Mouse (Mus musculus): ENCODE results near the gene Ppp1ca.

Gene Ppp1ca

GRCm38 (mm10) chr19:4183689-4184088 lies 8.2 kb upstream of the Ppp1ca start:
- DNase-seq (ENCODE audit: extremely low read depth, low read depth, low spot score), result no peak

GRCm38 (mm10) chr19:4184976-4185975 lies 6.6 kb upstream of the Ppp1ca start:
- DNase-seq (ENCODE audit: extremely low read depth, low read depth, low spot score), result no peak

GRCm38 (mm10) chr19:4187303-4187702 lies 4.6 kb upstream of the Ppp1ca start:
- DNase-seq (ENCODE audit: extremely low read depth, low read depth, low spot score), result no peak

- DNase-seq (ENCODE audit: extremely low read depth, low read depth, low spot score), result no peak
These were observed 2.7 kb upstream of the Ppp1ca start for GRCm38 (mm10) chr19:4189051-4189620.

- DNase-seq (ENCODE audit: extremely low read depth, low read depth, low spot score), result no peak
These were observed 982 bp upstream of the Ppp1ca start, which contains the start of gene Tbc1d10c for GRCm38 (mm10) chr19:4190831-4191334. Gene Tbc1d10c (minus strand): TSS chr19:4191284.

- DNase-seq (ENCODE audit: extremely low read depth, low read depth, low spot score), result no peak
These were observed 553 bp downstream of the Ppp1ca start for GRCm38 (mm10) chr19:4192251-4192985.

GRCm38 (mm10) chr19:4193129-4193528 lies 1.3 kb downstream of the Ppp1ca start:
- no peak for DNase-seq (ENCODE audit: extremely low read depth, low read depth, low spot score)

- DNase-seq (ENCODE audit: extremely low read depth, low read depth, low spot score), result no peak
These were observed 2.3 kb downstream of the Ppp1ca start for GRCm38 (mm10) chr19:4194021-4194724.

GRCm38 (mm10) chr19:4194776-4195650 lies 3.1 kb downstream of the Ppp1ca start:
- no peak for DNase-seq (ENCODE audit: extremely low read depth, low read depth, low spot score)

- no peak for DNase-seq (ENCODE audit: extremely low read depth, low read depth, low spot score)
These were observed 4.2 kb downstream of the Ppp1ca start for GRCm38 (mm10) chr19:4196048-4196447.

GRCm38 (mm10) chr19:4196548-4196947 lies 4.7 kb downstream of the Ppp1ca start:
- no peak for DNase-seq (ENCODE audit: extremely low read depth, low read depth, low spot score)

- no peak for DNase-seq (ENCODE audit: extremely low read depth, low read depth, low spot score)
These were observed 5.3 kb downstream of the Ppp1ca start for GRCm38 (mm10) chr19:4197180-4197579.

- peak; percentile 61 for DNase-seq (ENCODE audit: extremely low read depth, low read depth, low spot score)
These were observed 9.5 kb downstream of the Ppp1ca start, which contains the start of gene Rad9a for GRCm38 (mm10) chr19:4201291-4201909. Gene Rad9a (minus strand): TSS chr19:4201662.

- no peak for DNase-seq (ENCODE audit: extremely low read depth, low read depth, low spot score)
These were observed 10.3 kb downstream of the Ppp1ca start for GRCm38 (mm10) chr19:4202149-4202548.

GRCm38 (mm10) chr19:4203148-4203547 lies 11.3 kb downstream of the Ppp1ca start:
- no peak for DNase-seq (ENCODE audit: extremely low read depth, low read depth, low spot score)

GRCm38 (mm10) chr19:4203604-4204326 lies 11.9 kb downstream of the Ppp1ca start:
- no peak for DNase-seq (ENCODE audit: extremely low read depth, low read depth, low spot score)

- no peak for DNase-seq (ENCODE audit: extremely low read depth, low read depth, low spot score)
These were observed 13.0 kb downstream of the Ppp1ca start for GRCm38 (mm10) chr19:4204889-4205288.

GRCm38 (mm10) chr19:4206971-4207370 lies 15.1 kb downstream of the Ppp1ca start:
- DNase-seq (ENCODE audit: extremely low read depth, low read depth, low spot score), result no peak
